Mouse (Mus musculus): ENCODE results near the gene Asic4.

Asic4 gene

DNA sequence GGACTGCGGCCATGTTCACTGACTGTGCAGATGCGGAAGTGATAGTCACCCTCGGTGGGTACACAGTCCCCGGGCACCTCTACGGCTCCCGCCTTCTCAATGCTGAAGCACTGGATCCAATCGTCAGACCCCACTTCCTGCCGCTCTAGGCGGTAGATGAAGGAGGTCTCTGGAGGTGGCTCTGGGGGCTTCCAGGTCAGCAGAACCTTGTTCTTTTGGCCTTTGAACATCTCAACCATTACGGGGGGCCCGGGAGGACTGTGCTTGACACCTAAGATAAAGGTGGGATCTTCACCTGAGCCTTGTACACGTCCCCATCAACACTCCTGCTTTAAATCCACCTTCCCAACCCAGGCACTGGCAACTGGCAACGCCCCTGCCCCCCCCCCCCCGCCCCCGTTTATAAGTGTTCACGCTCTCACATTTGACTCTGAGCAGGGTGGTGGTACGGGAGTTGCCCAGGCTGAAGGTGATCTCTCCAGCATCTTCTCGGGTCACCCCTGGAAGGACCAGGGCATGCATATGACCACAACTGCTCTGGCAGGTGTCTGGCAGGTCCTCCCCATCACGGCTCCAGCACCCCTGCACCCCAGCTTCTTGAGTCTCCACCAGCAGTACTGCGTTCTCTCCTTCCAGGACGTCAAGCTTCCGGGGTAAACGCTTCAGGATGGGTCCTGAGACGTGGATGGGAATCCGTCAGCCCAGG, 52.9 kb downstream of the Asic4 start:
- DNase-seq (ENCODE audit: low spot score in 2 of 2) = no peak

DNA sequence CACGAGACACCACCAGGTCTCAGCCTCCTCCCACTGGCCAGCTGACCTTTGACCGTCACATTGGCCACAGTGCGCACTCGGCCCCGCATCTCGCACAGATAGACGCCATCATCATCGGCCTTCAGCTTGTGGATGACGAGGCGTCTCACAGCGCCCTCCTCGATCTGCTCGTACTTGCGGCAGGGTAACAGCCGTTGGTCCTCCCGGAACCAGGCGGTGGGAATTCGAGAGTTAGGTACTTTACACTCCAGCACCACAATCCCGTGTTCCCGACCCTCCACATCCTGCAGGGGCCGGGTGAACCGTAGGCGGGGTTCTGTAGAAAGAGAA, 53.4 kb downstream of the Asic4 start:
- no peak for DNase-seq (ENCODE audit: low spot score in 2 of 2)

DNA sequence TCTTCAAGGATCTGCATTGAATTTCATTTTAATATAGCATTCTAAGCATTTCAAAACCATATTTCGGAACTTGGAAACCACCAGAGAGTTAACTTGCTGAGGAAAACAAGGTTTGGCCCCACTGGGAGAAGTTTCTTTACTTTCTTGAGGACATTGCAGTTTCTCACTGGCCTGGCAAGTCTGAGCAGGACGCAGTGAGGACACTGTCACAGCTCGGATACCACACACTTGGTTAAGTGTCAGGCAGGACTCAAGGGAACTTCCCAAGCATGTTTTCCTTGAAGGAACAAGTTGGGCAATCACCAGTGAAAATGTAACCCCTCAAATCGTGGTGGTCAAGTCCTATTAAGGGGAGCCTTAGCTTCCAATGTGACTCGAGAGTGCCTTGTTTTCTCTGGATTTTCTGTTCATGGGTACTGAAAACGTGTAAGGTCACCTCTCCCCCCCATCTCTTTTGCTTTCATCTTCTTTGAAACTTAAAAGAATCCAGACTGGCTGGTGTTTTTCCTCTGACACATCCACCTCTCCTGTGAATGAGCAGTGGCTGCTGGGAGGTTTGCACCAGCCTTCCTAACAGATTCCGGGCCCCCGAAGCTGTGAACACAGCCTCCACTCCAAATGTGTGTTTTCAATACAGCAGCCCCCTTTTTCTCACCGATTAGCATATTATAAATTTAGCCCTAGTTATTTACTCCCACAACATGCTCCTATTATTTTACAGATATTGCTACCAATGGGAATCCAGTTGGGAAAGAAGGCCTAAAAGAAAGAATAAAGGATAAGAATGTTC, 54.2 kb downstream of the Asic4 start:
- peak; percentile 60 to 70 for DNase-seq (ENCODE audit: low spot score in 2 of 2)

DNA sequence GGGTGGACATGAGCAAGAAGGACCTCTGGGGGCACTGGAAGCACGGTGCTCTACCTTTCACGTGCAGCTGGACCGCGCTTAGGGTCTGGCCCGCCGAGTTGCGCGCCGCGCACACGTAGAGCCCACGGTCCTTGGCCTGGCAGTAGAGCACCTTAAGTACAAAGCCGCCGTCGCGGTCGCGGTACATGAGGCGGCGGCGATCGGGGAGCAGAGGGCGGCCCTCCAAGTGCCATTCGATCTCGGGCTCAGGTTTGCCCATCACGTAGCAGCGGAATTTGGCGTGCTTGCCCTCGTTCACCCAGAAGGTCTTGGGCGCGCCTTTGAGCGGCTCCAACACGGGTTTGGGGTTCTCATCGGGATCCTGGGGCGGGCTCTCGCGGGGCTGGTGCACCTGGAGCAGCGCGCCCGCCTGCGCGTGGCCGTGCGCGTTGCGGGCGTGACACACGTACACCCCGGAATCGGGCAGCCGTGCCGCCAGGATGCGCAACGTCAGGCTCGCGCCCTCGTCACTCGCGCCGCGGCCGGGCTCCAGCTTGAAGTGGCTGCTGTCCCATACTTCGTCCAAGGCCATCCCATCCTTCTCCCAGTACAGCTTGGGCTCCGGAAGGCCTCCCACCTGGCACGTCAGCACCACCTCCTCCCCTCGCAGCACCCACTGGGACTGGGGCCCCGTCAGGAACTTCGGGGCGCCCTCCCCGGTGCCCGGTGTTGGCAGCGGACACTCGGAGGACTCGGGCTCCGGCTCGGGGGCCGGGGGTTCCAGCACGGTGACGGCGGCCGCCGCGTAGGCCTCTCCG, 55.1 kb downstream of the Asic4 start:
- peak; percentile 82 to 87 for DNase-seq (ENCODE audit: low spot score in 2 of 2)

DNA sequence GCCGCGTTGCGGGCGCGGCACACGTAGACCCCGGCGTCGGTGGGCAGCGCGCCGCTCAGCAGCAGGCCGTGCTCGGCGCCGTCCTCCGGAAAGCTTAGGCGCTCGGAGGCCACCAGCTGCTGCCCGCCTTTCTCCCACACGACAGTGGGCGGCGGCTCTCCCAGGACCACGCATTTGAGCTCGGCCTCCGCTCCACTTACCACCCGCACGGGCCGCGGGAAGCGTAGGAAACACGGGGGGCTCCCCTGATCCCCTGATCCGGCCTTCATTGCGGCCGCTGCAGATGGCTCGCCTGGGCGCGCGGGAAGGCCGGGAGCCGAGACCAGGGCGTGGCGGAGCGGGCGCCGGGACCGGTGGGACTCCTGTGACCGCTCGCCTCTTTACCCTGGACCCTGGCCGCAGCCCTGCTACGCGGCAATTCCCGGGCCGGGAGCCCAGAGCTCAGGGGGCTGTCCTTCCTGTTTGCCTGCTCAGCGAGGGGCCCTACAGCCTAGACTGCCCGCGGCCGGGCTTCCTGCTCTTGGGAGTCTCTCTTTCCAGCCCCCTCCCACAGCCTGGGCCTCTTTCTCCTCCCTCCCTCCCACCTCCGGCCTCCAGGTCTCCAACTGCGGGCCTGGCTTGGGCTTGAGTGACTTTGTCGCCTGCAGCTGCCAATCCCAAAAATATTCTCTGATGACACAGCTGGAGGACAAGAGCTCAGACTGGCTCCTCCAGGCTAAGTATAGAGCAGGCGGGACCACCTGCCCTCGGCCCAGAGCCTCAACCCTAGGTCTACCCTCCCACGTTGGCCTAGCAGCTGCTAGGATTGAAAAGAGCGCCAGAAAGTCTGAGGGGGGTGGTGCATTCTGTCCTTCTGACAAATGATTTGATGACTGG, 56.0 kb downstream of the Asic4 start, which contains the start of gene Obsl1:
Obsl1 (minus strand) TSS at position 497 of the 876 bp plus-strand sequence.
- DNase-seq (ENCODE audit: low spot score in 2 of 2) = peak in 1 of 2 experiments; percentile 40

DNA sequence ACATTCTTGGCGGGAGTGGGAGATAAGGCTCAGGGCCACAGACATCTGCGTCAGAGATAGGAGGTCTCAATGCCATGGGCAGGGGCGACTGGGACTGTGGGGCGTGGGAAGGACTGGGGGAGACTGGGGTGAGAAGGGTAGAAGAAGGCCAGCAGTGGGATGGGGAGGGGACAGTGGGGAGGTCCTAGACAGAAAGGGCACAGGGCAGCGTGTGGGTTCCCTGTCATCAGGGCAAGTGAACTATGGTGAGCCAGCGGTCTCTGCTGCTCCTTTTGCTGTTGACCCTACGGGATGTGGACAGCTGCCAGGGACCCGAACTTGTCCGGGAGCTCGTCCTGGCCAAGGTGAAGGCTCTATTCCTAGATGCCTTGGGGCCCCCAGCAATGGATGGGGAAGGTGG, 56.8 kb downstream of the Asic4 start, which contains the start of gene Inha:
Inha (plus strand) TSS at position 72 of the 400 bp plus-strand sequence.
- no peak for DNase-seq (ENCODE audit: low spot score in 2 of 2)

DNA sequence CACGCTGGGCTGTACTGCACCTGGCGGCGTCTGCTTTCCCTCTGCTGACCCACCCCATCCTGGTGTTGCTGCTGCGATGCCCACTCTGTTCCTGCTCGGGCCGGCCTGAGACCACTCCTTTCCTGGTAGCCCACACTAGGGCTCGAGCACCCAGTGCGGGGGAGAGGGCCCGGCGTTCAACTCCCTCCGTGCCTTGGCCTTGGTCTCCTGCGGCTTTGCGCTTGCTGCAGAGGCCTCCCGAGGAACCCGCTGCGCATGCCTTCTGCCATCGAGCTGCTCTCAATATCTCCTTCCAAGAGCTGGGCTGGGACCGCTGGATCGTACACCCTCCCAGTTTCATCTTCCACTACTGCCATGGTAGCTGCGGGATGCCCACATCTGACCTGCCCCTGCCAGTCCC, 59.4 kb downstream of the Asic4 start:
- no peak for DNase-seq (ENCODE audit: low spot score in 2 of 2)

DNA sequence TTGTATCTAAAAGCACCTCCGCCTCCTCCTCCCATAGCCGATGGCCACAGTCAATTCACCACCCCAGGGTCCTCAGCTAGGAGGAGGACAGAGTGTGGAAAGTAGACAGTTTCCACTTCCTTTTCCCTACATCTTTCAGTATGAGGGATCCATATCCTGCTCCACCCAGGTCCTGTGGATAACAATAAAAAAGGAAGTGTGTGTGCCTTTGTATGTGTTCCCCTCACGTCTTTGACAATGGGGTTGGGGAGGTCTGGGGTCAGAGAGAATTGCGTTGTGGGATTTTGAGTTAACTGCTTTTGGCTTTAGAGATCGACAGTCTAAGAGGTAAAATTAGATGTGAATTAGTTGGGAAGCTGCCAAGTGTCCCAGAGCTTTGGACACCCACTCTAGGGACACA, 59.9 kb downstream of the Asic4 start:
- DNase-seq (ENCODE audit: low spot score in 2 of 2) = no peak

DNA sequence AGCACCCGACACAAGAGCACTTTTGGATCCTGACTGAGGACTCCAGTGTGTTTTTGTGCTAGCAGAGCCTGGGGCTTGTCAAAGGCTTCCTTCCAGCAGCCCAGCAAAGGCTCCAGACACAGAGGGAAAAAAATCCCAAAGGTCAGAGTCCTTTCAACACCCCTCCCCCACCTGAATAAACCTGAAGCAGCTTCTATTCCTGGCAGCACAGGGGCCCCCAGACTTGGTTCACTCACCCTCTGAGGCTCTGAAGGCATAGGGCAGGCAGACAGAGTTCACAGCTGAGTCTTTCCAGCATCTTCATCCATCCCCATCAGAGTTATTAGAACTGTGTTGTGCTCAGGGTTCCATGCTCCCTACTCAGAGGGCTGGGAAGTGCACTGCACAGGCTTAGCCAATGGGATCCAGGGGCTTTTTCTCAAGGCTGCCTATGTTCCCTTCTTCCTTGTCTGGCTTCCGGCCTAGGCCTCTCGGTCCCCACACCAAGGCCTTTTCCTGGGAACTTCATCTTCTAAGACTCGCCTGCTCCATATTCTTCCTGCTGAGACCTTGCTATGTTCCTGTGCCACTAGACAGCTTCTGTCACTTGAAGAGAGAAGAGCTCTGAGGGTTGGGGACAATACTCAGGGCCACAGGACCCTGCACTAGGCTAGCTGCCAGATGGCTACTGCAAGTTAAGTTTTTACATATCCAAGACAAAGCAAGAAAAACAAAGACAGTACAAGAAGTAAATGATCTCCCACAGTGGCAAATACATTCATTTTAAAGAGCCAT, 61.4 kb downstream of the Asic4 start:
- DNase-seq (ENCODE audit: low spot score in 2 of 2) = no peak

DNA sequence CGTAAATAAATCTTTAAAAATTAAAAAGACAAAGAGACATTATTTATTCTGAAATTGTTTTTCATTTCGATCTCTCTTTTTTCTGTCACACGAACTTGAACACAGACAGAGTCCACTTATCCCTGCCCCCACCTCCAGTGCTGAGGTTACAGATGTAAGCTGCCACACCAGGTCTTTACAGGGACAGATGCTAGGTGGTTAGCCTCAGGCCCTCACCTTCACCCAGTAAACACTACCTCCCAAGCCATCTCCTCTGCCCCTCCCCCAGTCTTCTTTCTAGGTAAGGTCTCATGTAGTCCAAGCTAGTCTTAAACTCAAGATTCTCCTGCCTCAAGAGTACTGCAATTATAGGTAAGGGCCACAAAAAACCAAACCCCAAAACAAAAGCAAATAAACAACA, 62.3 kb downstream of the Asic4 start:
- DNase-seq (ENCODE audit: low spot score in 2 of 2) = no peak

DNA sequence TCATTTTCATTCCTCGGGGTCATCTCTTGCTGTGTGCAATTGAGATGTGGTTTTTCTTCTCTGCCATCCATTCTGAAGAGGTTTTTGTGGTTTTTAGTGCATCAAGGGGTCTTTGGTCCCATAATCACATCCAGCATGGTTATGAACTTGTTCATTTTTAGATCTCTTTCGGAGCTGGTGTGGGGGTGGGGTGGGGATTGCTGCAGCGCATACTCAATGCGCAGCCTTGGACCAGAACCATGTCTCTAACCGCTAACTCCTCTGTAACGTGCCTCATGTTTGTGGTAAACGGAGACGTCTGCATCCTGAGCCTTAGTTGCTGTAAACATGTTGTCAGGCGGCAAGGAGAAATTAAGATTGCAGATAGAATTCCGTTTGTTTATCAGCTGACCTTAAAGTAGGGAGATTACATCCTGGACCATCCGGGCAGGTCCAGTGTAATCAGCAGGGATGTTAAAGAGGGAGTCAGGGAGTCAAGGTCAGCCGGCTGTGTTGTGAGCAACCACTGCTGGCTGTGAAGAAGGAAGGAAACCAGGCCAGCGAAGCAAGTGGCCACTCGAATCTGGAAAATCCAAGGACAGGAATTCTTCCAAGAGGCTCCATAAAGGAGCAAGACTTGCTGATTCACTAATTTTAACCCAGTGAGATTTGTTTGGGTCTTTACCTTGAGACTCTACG, 66.6 kb downstream of the Asic4 start:
- no peak for DNase-seq (ENCODE audit: low spot score in 2 of 2)

DNA sequence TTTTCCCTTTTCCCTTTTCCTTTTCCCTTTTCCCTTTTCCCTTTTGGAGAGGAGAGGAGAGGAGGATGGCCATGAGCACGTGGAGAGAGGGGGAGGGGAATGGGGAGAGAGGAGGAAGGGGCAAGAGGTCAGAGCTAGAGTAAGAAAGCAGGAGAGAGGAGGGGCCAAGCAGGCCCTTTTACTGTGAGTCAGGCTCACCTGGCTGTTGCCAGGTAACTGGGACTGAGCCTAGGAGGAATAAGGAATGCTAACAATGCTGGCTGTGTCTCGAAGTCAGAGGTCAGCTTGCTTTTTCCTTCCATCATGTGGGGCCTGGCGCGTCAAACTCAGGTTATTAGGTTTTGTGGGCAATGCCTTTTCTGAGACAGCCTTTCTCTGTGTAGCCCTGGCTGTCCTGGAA, 67.7 kb downstream of the Asic4 start:
- no peak for DNase-seq (ENCODE audit: low spot score in 2 of 2)

DNA sequence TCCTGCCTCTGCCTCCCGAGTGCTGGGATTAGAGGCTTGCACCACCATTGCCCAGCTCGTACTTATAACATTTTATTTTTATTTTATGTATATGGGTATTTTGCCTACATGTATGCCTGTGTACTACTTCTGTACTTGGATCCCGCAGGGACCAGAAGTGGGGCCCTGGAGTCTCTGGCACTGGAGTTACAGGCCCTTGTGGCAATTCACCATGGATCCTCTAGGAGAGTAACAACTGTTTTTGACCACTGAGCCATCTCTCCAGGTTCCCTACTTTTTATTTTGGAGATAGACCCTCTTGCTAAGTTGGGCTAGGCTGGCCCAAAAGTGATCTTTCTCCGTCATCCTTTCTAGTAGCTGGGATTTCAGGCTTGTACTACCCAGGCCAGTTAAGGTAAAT, 68.2 kb downstream of the Asic4 start:
- DNase-seq (ENCODE audit: low spot score in 2 of 2) = no peak

DNA sequence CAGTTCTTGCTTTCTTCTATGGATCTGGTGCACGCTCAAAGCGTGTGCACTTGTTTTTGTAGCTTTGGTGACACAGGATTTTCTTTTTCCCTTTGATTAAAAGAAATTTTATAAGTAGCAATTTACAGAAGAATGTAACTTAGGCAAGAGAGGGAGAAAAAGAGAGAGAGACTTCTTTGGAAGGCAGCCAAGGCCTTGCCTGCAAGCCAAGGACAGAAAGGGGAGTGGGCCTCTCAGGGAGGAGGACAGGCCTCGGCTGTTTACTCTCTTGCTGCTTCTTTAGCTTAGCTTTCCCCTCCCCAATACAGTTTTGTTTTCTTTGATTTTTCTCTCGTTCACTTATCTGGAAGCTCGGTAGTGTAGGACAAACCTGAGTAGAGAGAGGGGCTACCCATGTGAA, 69.3 kb downstream of the Asic4 start:
- DNase-seq (ENCODE audit: low spot score in 2 of 2) = no peak

DNA sequence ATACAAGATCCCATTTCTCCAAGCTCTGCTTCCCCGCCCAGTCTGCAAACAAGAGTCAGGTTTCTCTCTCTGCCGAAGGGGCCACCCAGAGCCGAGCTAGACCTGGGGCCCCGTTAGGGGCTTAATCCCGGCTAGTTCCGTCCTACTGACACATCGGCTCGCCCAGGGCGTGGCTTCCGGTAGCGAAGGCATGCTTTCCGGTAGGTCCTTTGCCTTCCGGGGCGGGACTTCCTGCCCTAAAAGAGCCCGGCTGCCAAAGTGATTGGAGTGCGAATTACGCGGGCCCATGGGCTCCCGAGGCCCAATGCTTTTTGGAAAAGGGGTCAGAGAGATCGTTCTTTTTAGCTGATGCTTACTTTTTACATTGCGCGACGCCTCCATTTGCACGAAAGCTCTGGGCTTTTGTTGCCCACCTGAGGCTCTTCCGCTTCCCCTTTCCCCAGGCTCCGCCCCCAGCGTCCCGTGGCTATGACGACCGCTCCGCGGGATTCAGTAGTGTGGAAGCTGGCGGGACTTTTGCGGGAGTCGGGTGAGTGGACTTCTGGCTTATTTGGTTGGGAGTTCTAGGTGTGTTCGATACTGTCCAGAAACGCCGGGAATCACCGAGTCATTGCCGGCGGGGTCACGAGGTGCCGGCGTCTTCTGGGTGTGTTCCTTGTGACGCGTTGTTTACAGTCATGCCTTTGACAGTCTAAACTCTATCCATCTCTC, 71.2 kb downstream of the Asic4 start, which contains the start of gene Stk11ip:
Stk11ip (plus strand) TSS at position 209 of the 711 bp plus-strand sequence.
- peak; percentile 93 to 96 for DNase-seq (ENCODE audit: low spot score in 2 of 2)

Data from right cerebral cortex, adult 2 months (tissue).